Mouse (Mus musculus): ENCODE measurements around the gene Lifr.

DNA sequence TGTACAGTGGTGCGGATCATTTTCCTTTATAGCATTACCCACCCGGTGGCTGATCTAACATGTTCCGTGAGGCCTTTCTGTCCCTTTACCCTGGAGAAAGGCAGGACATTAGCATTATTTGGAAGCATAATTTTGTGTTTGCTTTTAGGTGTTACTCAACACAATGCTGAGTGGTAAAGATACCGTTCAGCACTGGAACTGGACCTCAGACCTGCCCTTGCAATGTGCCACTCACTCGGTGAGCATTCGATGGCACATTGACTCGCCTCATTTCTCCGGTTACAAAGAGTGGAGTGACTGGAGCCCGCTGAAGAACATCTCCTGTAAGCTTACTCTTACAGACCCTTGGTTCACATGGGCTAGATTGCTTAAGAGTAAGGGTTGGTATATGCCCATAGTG is 76.3 kb downstream of the Lifr start:
- TF ChIP-seq POLR2A (IDR thresholded peaks at IDR 0.05; ENCODE audit: low read depth, low read length) (no peak), CTCF (IDR thresholded peaks at IDR 0.05; ENCODE audit: extremely low read depth, insufficient read length, insufficient replicate concordance, low read depth, low read length) (no peak)
